Mouse (Mus musculus) bone marrow, adult 2 months (tissue): ENCODE measurements at regions not wholly inside any gene's neighbourhood (a gene's known extent, or its start where the extent isn't known, plus 50 kb on each side); places are given as distances from the start of the nearest gene placed in this dataset.

Experiments used
- CTCF ChIP-seq: fragments of 200-500 bp; IDR thresholded peaks from 2 replicates; pipeline ENCODE4 v1.5.1; 2011; ENCODE audit warnings: low read length, control low read depth; ENCODE audit not compliant: control insufficient read depth, insufficient read depth
- POLR2A ChIP-seq: fragments of 200-500 bp; IDR thresholded peaks from 2 replicates; pipeline ENCODE4 v1.6.1; 2011; ENCODE audit warnings: low read depth, mild to moderate bottlenecking, control low read depth, low read length, borderline replicate concordance; ENCODE audit not compliant: control insufficient read depth

GRCm38 (mm10) chr2:117486447-117486846 lies 143.6 kb upstream of the Rasgrp1 start:
- no peak for TF ChIP-seq CTCF
- TF ChIP-seq POLR2A: no peak
